Mouse (Mus musculus) olfactory bulb, adult 2 months (tissue): ENCODE measurements around the gene Ccdc22.

Experiments used
- CTCF ChIP-seq: fragments of 200-500 bp; IDR thresholded peaks from 2 replicates; pipeline ENCODE4 v1.5.1; 2012; ENCODE audit warnings: low read depth, mild to moderate bottlenecking, low read length, moderate library complexity; ENCODE audit not compliant: insufficient read depth
- POLR2A ChIP-seq: fragments of 200-500 bp; IDR thresholded peaks from 2 replicates; pipeline ENCODE4 v1.6.1; 2012; ENCODE audit warnings: mild to moderate bottlenecking, low read depth, low read length, moderate library complexity; ENCODE audit not compliant: insufficient read depth

DNA sequence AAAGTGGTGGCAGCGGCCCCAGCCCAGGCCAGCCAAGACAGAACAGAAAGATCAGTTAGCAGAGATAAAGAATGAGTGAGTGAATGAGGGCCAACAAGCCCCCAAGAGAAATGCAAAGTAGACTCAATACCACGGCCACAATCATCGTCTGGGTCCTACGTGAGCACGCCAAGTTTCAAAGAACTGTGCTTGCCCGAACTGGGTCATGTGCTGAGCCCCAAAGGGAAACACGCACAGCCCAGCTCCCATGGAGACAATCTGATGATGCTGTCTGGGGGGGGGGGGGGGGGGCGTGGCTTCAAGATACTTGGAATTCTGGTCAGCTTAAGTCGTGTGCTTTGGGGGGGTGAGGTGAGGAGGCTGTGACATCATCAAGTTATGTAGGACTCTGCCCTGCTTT is 37.8 kb downstream of the Ccdc22 start:
- TF ChIP-seq CTCF (no peak), POLR2A (no peak)
